Mouse (Mus musculus) hindbrain, postnatal 0 days (tissue): ENCODE results near the gene Fgfr2. TPM values are rescaled to one million over a fixed set of nuclear protein-coding genes. Genes with fewer than 3 reads are reported as not detected.

Experiments used
- ATAC-seq: fragments of 200-750 bp; cut with Nextera tagmentation; 2 replicates; pipeline ENCODE4 v1.8.0; 2017; ENCODE audit warnings: mild to moderate bottlenecking, moderate TSS enrichment, moderate library complexity
- DNase-seq: peaks from one replicate; pipeline ENCODE4 v3.0.0-alpha.2; 2015; ENCODE audit warnings: low spot score
- H3K27ac ChIP-seq: fragments of 300-500 bp; sonication (generic); 2 replicates; pipeline ENCODE4 v1.5.1; 2014; ENCODE audit warnings: mild to moderate bottlenecking
- H3K27me3 ChIP-seq: fragments of 300-500 bp; sonication (generic); 2 replicates; pipeline ENCODE4 v1.6.1; 2014; ENCODE audit warnings: low read length, mixed read lengths; ENCODE audit not compliant: insufficient read depth
- H3K36me3 ChIP-seq: fragments of 300-500 bp; sonication (generic); 2 replicates; pipeline ENCODE4 v1.6.1; 2014; ENCODE audit warnings: low read length, mixed read lengths; ENCODE audit not compliant: insufficient read depth
- H3K4me1 ChIP-seq: fragments of 300-500 bp; sonication (generic); 2 replicates; pipeline ENCODE4 v1.6.1; 2014; ENCODE audit warnings: antibody characterized with exemption, low read length, mixed read lengths; ENCODE audit not compliant: insufficient read depth
- H3K4me2 ChIP-seq: fragments of 300-500 bp; sonication (generic); 2 replicates; pipeline ENCODE4 v1.6.1; 2014; ENCODE audit warnings: low read depth, mild to moderate bottlenecking, low read length, moderate library complexity, mixed read lengths
- H3K4me3 ChIP-seq: fragments of 300-500 bp; sonication (generic); 2 replicates; pipeline ENCODE4 v1.5.1; 2014; ENCODE audit warnings: low read length
- H3K9ac ChIP-seq: fragments of 300-500 bp; sonication (generic); replicated peaks from 2 replicates; pipeline ENCODE4 v1.6.1; 2014; ENCODE audit warnings: mild to moderate bottlenecking, low read length, moderate library complexity, mixed read lengths
- H3K9me3 ChIP-seq: fragments of 300-500 bp; sonication (generic); 2 replicates; pipeline ENCODE4 v1.6.1; 2016; ENCODE audit warnings: low read length, mixed read lengths
- CTCF ChIP-seq: IDR thresholded peaks from 2 replicates; pipeline ENCODE4 v1.5.1; 2016; ENCODE audit warnings: antibody characterized with exemption, control low read depth, low read depth
- WGBS: fragments of 180-500 bp; shearing (Covaris S2); extraction: QIAGEN DNeasy Blood & Tissue Kit; methylation state at CpG from one replicate; pipeline ENCODE4 v1.1.7; 2014; 5-methylcytosine and 5-hydroxymethylcytosine counted together
- polyA plus RNA-seq: library from polyadenylated mRNA; unstranded; fragments of >200 nt; fragmentation: Nextera tagmentation; extraction: Ambion mirVana; gene quantifications from 2 replicates; pipeline ENCODE4 v1.2.1, GENCODE M21; 2015
- total RNA-seq: library from RNA; depleted of rRNA; stranded (reverse); fragments of >200 nt; gene quantifications from 2 replicates; pipeline ENCODE4 v1.2.3, GENCODE M21; 2014

The Fgfr2 gene
- total and polyA plus RNA-seq, 2 experiments from 2014 or later, result 17.3 to 49.0 TPM

GRCm38 (mm10) chr7:130800681-130801080, 2322.5 kb downstream of the Fgfr2 start:
- ATAC-seq (no peak), DNase-seq (no peak)
- H3K27ac ChIP-seq, result no peak overlapping the region
- H3K9me3 ChIP-seq, result no peaks in the 10 kb centered on the region
- TF ChIP-seq CTCF, result no peak
- WGBS, result 84% methylated on average over 4 of the region's 4 CpGs
- H3K36me3 ChIP-seq, result no peaks in the 10 kb centered on the region
- H3K9ac ChIP-seq, result no peak overlapping the region
- no peaks in the 10 kb centered on the region for H3K27me3 ChIP-seq
- no peak overlapping the region for H3K4me3 ChIP-seq
- H3K4me2 ChIP-seq, result no peak overlapping the region
- H3K4me1 ChIP-seq, result no peaks in the 10 kb centered on the region

- Histone ChIP-seq H3K9me3 (no peaks in the 10 kb centered on the region), H3K36me3 (no peaks in the 10 kb centered on the region), H3K4me2 (no peak overlapping the region), H3K4me1 (no peaks in the 10 kb centered on the region), H3K27me3 (no peaks in the 10 kb centered on the region), H3K27ac (no peak overlapping the region), H3K4me3 (no peak overlapping the region), H3K9ac (no peak overlapping the region)
- no peak for ATAC-seq
- no peak for TF ChIP-seq CTCF
- no peak for DNase-seq
- 82% methylated on average over 10 of the region's 10 CpGs for WGBS
These were observed 2323.7 kb downstream of the Fgfr2 start for GRCm38 (mm10) chr7:130799418-130799817.

DNA sequence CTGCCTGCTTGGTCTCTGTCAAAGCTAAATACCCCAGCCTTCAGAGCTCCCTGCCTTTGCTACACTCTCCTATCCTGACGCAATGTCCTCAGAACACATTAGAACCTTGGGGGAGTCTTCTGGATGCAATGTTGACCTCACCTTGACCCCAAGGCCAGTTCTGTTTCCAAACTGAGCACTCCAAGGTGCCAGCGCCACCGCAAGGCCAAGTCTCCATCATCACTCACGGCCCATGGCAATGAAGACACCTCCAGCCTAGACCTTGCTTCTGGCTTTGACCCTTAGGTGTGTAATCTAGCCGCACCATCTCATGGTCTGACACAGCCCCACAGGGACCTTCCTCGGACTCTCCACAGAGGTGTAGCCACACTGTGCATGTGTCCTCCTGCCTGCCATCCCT, 2325.6 kb downstream of the Fgfr2 start:
- TF ChIP-seq CTCF, result no peak
- DNase-seq (no peak), ATAC-seq (no peak)
- H3K4me2 ChIP-seq, result no peak overlapping the region
- H3K4me1 ChIP-seq, result no peaks in the 10 kb centered on the region
- no peak overlapping the region for H3K27ac ChIP-seq
- no peak overlapping the region for H3K4me3 ChIP-seq
- 93% methylated on average over 6 of the region's 6 CpGs for WGBS
- no peaks in the 10 kb centered on the region for H3K27me3 ChIP-seq
- H3K9me3 ChIP-seq, result no peaks in the 10 kb centered on the region
- H3K9ac ChIP-seq, result no peak overlapping the region
- H3K36me3 ChIP-seq, result no peaks in the 10 kb centered on the region

- H3K9me3 ChIP-seq, result no peaks in the 10 kb centered on the region
These were observed 2326.4 kb downstream of the Fgfr2 start for GRCm38 (mm10) chr7:130796786-130797185.

DNA sequence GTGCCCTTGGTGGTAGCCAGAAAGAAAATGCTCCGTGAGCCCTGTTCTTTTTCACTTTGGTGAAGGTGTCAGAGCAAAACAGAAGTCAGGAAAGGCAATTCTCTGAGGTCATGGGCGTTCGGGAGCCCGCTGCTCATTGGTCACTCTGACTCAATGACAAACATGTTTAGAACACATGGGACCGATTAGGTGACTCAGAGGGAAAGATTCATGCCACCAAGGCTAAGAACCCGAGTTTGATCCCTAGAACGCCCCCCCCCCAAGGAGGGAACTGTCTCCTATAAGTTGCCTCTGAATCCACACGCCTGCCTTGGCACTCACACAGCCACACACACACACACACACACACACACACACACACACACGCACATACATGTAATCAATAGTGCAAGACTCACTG, 2329.5 kb downstream of the Fgfr2 start:
- ATAC-seq (no peak), DNase-seq (no peak)
- WGBS, result 83% methylated on average over 9 of the region's 9 CpGs
- no peak overlapping the region for H3K27ac ChIP-seq
- H3K4me2 ChIP-seq, result no peak overlapping the region
- no peaks in the 10 kb centered on the region for H3K36me3 ChIP-seq
- no peaks in the 10 kb centered on the region for H3K4me1 ChIP-seq
- no peaks in the 10 kb centered on the region for H3K27me3 ChIP-seq
- no peaks in the 10 kb centered on the region for H3K9me3 ChIP-seq
- H3K4me3 ChIP-seq, result no peak overlapping the region
- H3K9ac ChIP-seq, result no peak overlapping the region
- no peak for TF ChIP-seq CTCF

More at GRCm38 (mm10) chr7:130796786-130797185, 2326.4 kb downstream of the Fgfr2 start:
- no peaks in the 10 kb centered on the region for H3K36me3 ChIP-seq
- no peaks in the 10 kb centered on the region for H3K27me3 ChIP-seq
- no peak overlapping the region for H3K9ac ChIP-seq
- no peak overlapping the region for H3K4me3 ChIP-seq
- TF ChIP-seq CTCF, result peak; percentile 51
- no peak overlapping the region for H3K27ac ChIP-seq
- 76% methylated on average over 8 of the region's 8 CpGs for WGBS
- DNase-seq (no peak), ATAC-seq (no peak)
- no peak overlapping the region for H3K4me2 ChIP-seq
- no peaks in the 10 kb centered on the region for H3K4me1 ChIP-seq

- TF ChIP-seq CTCF, result no peak
- H3K9me3 ChIP-seq, result no peaks in the 10 kb centered on the region
- H3K27me3 ChIP-seq, result no peaks in the 10 kb centered on the region
- no peaks in the 10 kb centered on the region for H3K4me1 ChIP-seq
- no peak overlapping the region for H3K4me2 ChIP-seq
- DNase-seq, result no peak
- 78% methylated on average over 7 of the region's 7 CpGs for WGBS
- H3K9ac ChIP-seq, result no peak overlapping the region
- ATAC-seq, result no peak
- H3K27ac ChIP-seq, result no peak overlapping the region
- no peak overlapping the region for H3K4me3 ChIP-seq
- no peaks in the 10 kb centered on the region for H3K36me3 ChIP-seq
These were observed 2333.7 kb downstream of the Fgfr2 start for GRCm38 (mm10) chr7:130789456-130789855.

GRCm38 (mm10) chr7:130788950-130789349, 2334.2 kb downstream of the Fgfr2 start:
- no peak overlapping the region for H3K4me2 ChIP-seq
- H3K4me1 ChIP-seq, result no peaks in the 10 kb centered on the region
- H3K27ac ChIP-seq, result no peak overlapping the region
- no peak overlapping the region for H3K4me3 ChIP-seq
- WGBS, result 84% methylated on average over 3 of the region's 3 CpGs
- no peak for TF ChIP-seq CTCF
- DNase-seq, result no peak
- H3K27me3 ChIP-seq, result no peaks in the 10 kb centered on the region
- H3K36me3 ChIP-seq, result no peaks in the 10 kb centered on the region
- no peaks in the 10 kb centered on the region for H3K9me3 ChIP-seq
- ATAC-seq, result no peak
- no peak overlapping the region for H3K9ac ChIP-seq
